Mouse (Mus musculus) stomach, embryonic 16.5 days (tissue): Measurements from ENCODE around the gene Tmem88b. TPM values are rescaled to one million over a fixed set of nuclear protein-coding genes. Genes with fewer than 3 reads are reported as not detected.

ENCODE experiments used
- ATAC-seq: fragments of 200-750 bp; cut with Nextera tagmentation; 2 replicates; pipeline ENCODE4 v1.8.0; 2017; ENCODE audit warnings: moderate number of reproducible peaks, moderate TSS enrichment; ENCODE audit not compliant: insufficient read depth, low FRiP score
- H3K27ac ChIP-seq: fragments of 300-500 bp; sonication (generic); 2 replicates; pipeline ENCODE4 v1.5.1; 2014; ENCODE audit warnings: low read length
- H3K27me3 ChIP-seq: fragments of 300-500 bp; sonication (generic); 2 replicates; pipeline ENCODE4 v1.6.1; 2014; ENCODE audit warnings: low read length, control low read depth, mixed read lengths; ENCODE audit not compliant: control insufficient read depth, insufficient read depth
- H3K36me3 ChIP-seq: fragments of 300-500 bp; sonication (generic); 2 replicates; pipeline ENCODE4 v1.6.1; 2014; ENCODE audit warnings: low read length; ENCODE audit not compliant: control insufficient read depth, insufficient read depth
- H3K4me1 ChIP-seq: fragments of 300-500 bp; sonication (generic); 2 replicates; pipeline ENCODE4 v1.6.1; 2014; ENCODE audit warnings: low read length, control low read depth, mixed read lengths; ENCODE audit not compliant: control insufficient read depth, insufficient read depth
- H3K4me2 ChIP-seq: fragments of 300-500 bp; sonication (generic); 2 replicates; pipeline ENCODE4 v1.6.1; 2014; ENCODE audit warnings: low read depth, low read length, mixed read lengths
- H3K4me3 ChIP-seq: fragments of 300-500 bp; sonication (generic); replicated peaks from 2 replicates; pipeline ENCODE4 v1.5.1; 2014; ENCODE audit warnings: mild to moderate bottlenecking, low read length
- H3K9ac ChIP-seq: fragments of 300-500 bp; sonication (generic); 2 replicates; pipeline ENCODE4 v1.6.1; 2014; ENCODE audit warnings: low read length
- H3K9me3 ChIP-seq: fragments of 300-500 bp; sonication (generic); replicated peaks from 2 replicates; pipeline ENCODE4 v1.6.1; 2016; ENCODE audit warnings: low read length, control low read depth; ENCODE audit not compliant: control insufficient read depth
- WGBS: fragments of 180-500 bp; shearing (Covaris S2); extraction: QIAGEN DNeasy Blood & Tissue Kit; methylation state at CpG from one replicate; pipeline ENCODE4 v1.1.7; 2014; 5-methylcytosine and 5-hydroxymethylcytosine counted together
- microRNA-seq: library from miRNA; unstranded; fragments of <30 nt; microRNA quantifications from one replicate; pipeline ENCODE4, GENCODE M21; 2016
- polyA plus RNA-seq: library from polyadenylated mRNA; unstranded; fragments of >200 nt; fragmentation: Nextera tagmentation; extraction: Ambion mirVana; gene quantifications from 2 replicates; pipeline ENCODE4 v1.2.1, GENCODE M21; 2015

Tmem88b gene
- polyA plus RNA-seq, 1 experiment from 2014 or later, result 0.43 TPM

DNA sequence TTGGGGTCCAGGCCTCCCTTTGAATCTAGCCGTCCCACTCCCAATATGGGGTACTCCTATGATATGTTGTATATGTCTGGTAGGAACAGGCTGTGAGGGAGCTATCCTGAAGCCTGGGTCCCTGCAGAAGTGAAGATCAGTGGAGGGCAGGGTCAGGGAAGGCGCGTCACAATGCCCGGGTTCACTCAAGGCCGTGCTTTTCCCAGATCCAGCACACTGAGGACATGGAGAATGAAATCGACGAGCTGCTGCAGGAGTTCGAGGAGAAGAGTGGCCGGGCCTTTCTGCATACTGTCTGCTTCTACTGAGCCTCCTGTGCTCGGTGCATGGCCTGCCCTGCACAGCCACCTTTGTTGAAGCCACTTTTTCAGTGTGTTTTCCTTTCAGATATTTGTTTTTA is 52.4 kb downstream of the Tmem88b start:
- Histone ChIP-seq H3K36me3 (no peaks in the 10 kb centered on the region), H3K9me3 (no peaks in the 10 kb centered on the region), H3K4me3 (no peak overlapping the region), H3K4me1 (peaks cover 14% of the 10 kb centered on the region), H3K9ac (no peak overlapping the region), H3K27me3 (no peaks in the 10 kb centered on the region), H3K27ac (no peak overlapping the region), H3K4me2 (no peak overlapping the region; the same call in 1 of the 2 replicates)
- no peak for ATAC-seq
- WGBS, result 77% methylated on average over 10 of the region's 10 CpGs

Small RNAs within 50 kb of the gene (microRNA-seq; reads per million reads assigned to microRNA genes)
- gene Gm27743, result not detected

Other genes starting within 250 kb of the Tmem88b start
- gene Nadk, start 223.5 kb downstream of the Tmem88b start, polyA plus RNA-seq, result 85.5 and 89.1 TPM in 2 replicates
- gene Slc35e2, start 184.5 kb downstream of the Tmem88b start, polyA plus RNA-seq, result 6.3 and 6.8 TPM in 2 replicates
- gene Cdk11b, start 161.0 kb downstream of the Tmem88b start, polyA plus RNA-seq, result 50.8 and 55.7 TPM in 2 replicates
- not detected in 2 replicates for gene Gm10563, start 140.5 kb downstream of the Tmem88b start, polyA plus RNA-seq
- 53.8 and 59.8 TPM in 2 replicates for gene Mmp23, start 132.5 kb downstream of the Tmem88b start, polyA plus RNA-seq
- gene Mib2, start 116.7 kb downstream of the Tmem88b start, polyA plus RNA-seq, result 23.3 and 23.8 TPM in 2 replicates
- 2.5 and 2.8 TPM in 2 replicates for gene Fndc10, start 91.5 kb downstream of the Tmem88b start, polyA plus RNA-seq
- gene Ssu72, start 81.1 kb downstream of the Tmem88b start, polyA plus RNA-seq, result 132 and 136 TPM in 2 replicates
- 0.46 and 0.47 TPM in 2 replicates for gene Tmem240, start 51.1 kb downstream of the Tmem88b start, polyA plus RNA-seq
- gene Atad3a, start 24.8 kb downstream of the Tmem88b start, polyA plus RNA-seq, result 99.0 and 101 TPM in 2 replicates
- 34.0 and 34.4 TPM in 2 replicates for gene Vwa1, start 11.2 kb downstream of the Tmem88b start, polyA plus RNA-seq
- 0.31 and 0.35 TPM in 2 replicates for gene Ankrd65, start 4.6 kb upstream of the Tmem88b start, polyA plus RNA-seq
- 191 and 199 TPM in 2 replicates for gene Mrpl20, start 17.0 kb upstream of the Tmem88b start, polyA plus RNA-seq
- 173 and 181 TPM in 2 replicates for gene Ccnl2, start 26.6 kb upstream of the Tmem88b start, polyA plus RNA-seq
- 135 and 158 TPM in 2 replicates for gene Aurkaip1, start 45.4 kb upstream of the Tmem88b start, polyA plus RNA-seq
- 126 and 152 TPM in 2 replicates for gene Mxra8, start 53.8 kb upstream of the Tmem88b start, polyA plus RNA-seq
- gene Dvl1, start 61.5 kb upstream of the Tmem88b start, polyA plus RNA-seq, result 5.0 and 5.3 TPM in 2 replicates
- 0.32 and 0.35 TPM in 2 replicates for gene Tas1r3, start 77.5 kb upstream of the Tmem88b start, polyA plus RNA-seq
- 19.4 and 23.0 TPM in 2 replicates for gene Cptp, start 83.6 kb upstream of the Tmem88b start, polyA plus RNA-seq
- gene Ints11, start 83.7 kb upstream of the Tmem88b start, polyA plus RNA-seq, result 61.2 and 63.9 TPM in 2 replicates
- 51.2 and 54.1 TPM in 2 replicates for gene Pusl1, start 105.9 kb upstream of the Tmem88b start, polyA plus RNA-seq
- gene Acap3, start 105.9 kb upstream of the Tmem88b start, polyA plus RNA-seq, result 18.0 and 24.0 TPM in 2 replicates
- gene Ube2j2, start 158.0 kb upstream of the Tmem88b start, polyA plus RNA-seq, result 71.6 and 74.5 TPM in 2 replicates
- 32.0 and 37.6 TPM in 2 replicates for gene C1qtnf12, start 176.4 kb upstream of the Tmem88b start, polyA plus RNA-seq
- 11.0 and 11.6 TPM in 2 replicates for gene B3galt6, start 206.8 kb upstream of the Tmem88b start, polyA plus RNA-seq
- 165 and 166 TPM in 2 replicates for gene Sdf4, start 207.0 kb upstream of the Tmem88b start, polyA plus RNA-seq
- gene Tnfrsf4, start 228.0 kb upstream of the Tmem88b start, polyA plus RNA-seq, result 0.30 and 0.87 TPM in 2 replicates
- gene Tnfrsf18, start 240.3 kb upstream of the Tmem88b start, polyA plus RNA-seq, result 2.4 and 3.1 TPM in 2 replicates